In genomic region chr11:54695951-54696350, GRCm38 (mm10) we compare ENCODE assay signal across 14 mouse cellular contexts.
DNase-seq lines count a peak whose midpoint lies in the region; ATAC-seq lines count a peak whose summit lies in the region.
"Had no signal": no experiment of that assay in that cellular context is flagged by ENCODE, and none has a peak within 500 bp of the region (broad histone marks: within the 10 kb centered on the region; RNA-seq: fewer than 3 reads in every experiment).

No protein-coding gene starts in this region.

- H3K9ac ChIP-seq in kidney, embryonic 14.5 days (ENCODE audit: low read depth, low read length) = no peak overlapping the region
- H3K9ac ChIP-seq in intestine, embryonic 15.5 days = no peak overlapping the region
- H3K9ac ChIP-seq: forebrain, postnatal 0 days; midbrain, embryonic 15.5 days had no signal

- no peaks in the 10 kb centered on the region for H3K4me1 ChIP-seq in kidney, embryonic 14.5 days (ENCODE audit: control insufficient read depth, insufficient read depth, low read length)
- no peaks in the 10 kb centered on the region for H3K4me1 ChIP-seq in intestine, embryonic 15.5 days (replicated peaks)
- H3K4me1 ChIP-seq: midbrain, embryonic 15.5 days had no signal

- no peak overlapping the region for H3K27ac ChIP-seq in kidney, embryonic 14.5 days (ENCODE audit: low read depth, low read length)
- no peak overlapping the region for H3K27ac ChIP-seq in intestine, embryonic 15.5 days
- H3K27ac ChIP-seq: midbrain, embryonic 15.5 days had no signal

- no peaks in the 10 kb centered on the region for H3K9me3 ChIP-seq in kidney, embryonic 14.5 days (ENCODE audit: control insufficient read depth, low read length)
- no peaks in the 10 kb centered on the region for H3K9me3 ChIP-seq in intestine, embryonic 15.5 days
- H3K9me3 ChIP-seq: midbrain, embryonic 15.5 days had no signal

- H3K36me3 ChIP-seq in kidney, embryonic 14.5 days (ENCODE audit: control insufficient read depth, insufficient read depth, low read length) = peaks cover 25% of the 10 kb centered on the region
- peaks cover 9% of the 10 kb centered on the region; the same call in 1 of the 2 replicates for H3K36me3 ChIP-seq in intestine, embryonic 15.5 days

- peak; percentile 11 for DNase-seq in cerebellum, adult 11 months
- no peak for DNase-seq in cerebellum, adult 11-12 months
- DNase-seq in kidney, adult 9 months = peak; percentile 19
- DNase-seq in Muller cell, postnatal 12 days (ENCODE audit: inconsistent ontology term) = peak; percentile 11
- peak; percentile 17 to 67 for DNase-seq in kidney, postnatal 36 days
- DNase-seq in frontal cortex, postnatal 36 days (ENCODE audit: low spot score in 2 of 2) = no peak
- DNase-seq: cerebellum, postnatal 36 days; forebrain, postnatal 0 days; lung, adult 18-20 months; thymus, postnatal 4 days had no signal

- no peak for ATAC-seq in kidney, embryonic 14.5 days (ENCODE audit: low FRiP score, low TSS enrichment)
- ATAC-seq in intestine, embryonic 15.5 days = no peak
- ATAC-seq: forebrain, postnatal 0 days; inflammation-experienced regulatory T-cells, adult 6 months; midbrain, embryonic 15.5 days had no signal

- WGBS in kidney, embryonic 14.5 days = 74% methylated on average over 4 of the region's 4 CpGs
- 62% methylated on average over 4 of the region's 4 CpGs for WGBS in intestine, embryonic 15.5 days

- no peaks in the 10 kb centered on the region for H3K27me3 ChIP-seq in kidney, embryonic 14.5 days (ENCODE audit: control insufficient read depth, insufficient read depth, low read length)
- H3K27me3 ChIP-seq in intestine, embryonic 15.5 days (replicated peaks) = no peaks in the 10 kb centered on the region
- H3K27me3 ChIP-seq: midbrain, embryonic 15.5 days had no signal

- no peak overlapping the region for H3K4me3 ChIP-seq in kidney, embryonic 14.5 days (ENCODE audit: low read length)
- no peak overlapping the region for H3K4me3 ChIP-seq in intestine, embryonic 15.5 days (replicated peaks)
- H3K4me3 ChIP-seq: midbrain, embryonic 15.5 days had no signal

- no peak overlapping the region for H3K4me2 ChIP-seq in kidney, embryonic 14.5 days (replicated peaks; ENCODE audit: low read depth, low read length)
- no peak overlapping the region for H3K4me2 ChIP-seq in intestine, embryonic 15.5 days (replicated peaks)
- H3K4me2 ChIP-seq: midbrain, embryonic 15.5 days had no signal

Comparison
In these comparisons a context has a peak if more than half of its experiments do, and no peak if none do; other contexts are left out.
1. DNase-seq: peak in cerebellum, adult 11 months (single experiment), kidney, adult 9 months (single experiment), Muller cell, postnatal 12 days (single experiment) and kidney, postnatal 36 days (2 of 2); none in cerebellum, adult 11-12 months (single experiment) and frontal cortex, postnatal 36 days (0 of 2).